Mouse (Mus musculus): ENCODE data around the gene Frmd4b.

DNA sequence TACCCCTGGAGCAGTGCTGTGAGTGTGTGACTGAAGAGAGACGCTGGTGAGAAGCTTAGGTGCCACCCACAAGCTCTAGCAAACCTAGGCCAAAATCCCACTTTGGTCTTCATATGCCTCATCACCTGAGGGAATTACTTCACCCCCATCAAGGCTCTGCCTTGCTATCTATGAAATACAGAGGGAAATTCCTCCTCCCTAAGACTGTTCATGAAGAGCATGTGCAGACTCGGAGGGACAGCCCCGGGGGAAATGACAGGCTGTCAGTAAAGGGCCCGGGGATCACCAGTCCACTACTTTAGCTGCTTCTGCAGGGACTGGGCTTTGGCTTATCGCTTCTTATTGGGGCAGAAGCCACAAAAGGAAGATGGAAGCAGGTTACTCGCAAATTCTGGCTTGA is 108.9 kb downstream of the Frmd4b start:
- TF ChIP-seq POLR2A (IDR thresholded peaks at IDR 0.05; ENCODE audit: insufficient read length, low read depth) (no peak), USF1 (IDR thresholded peaks at IDR 0.05; ENCODE audit: low read depth) (no peak), CEBPB (IDR thresholded peaks at IDR 0.05; ENCODE audit: insufficient read depth, poor library complexity, severe bottlenecking) (no peak), MAX (IDR thresholded peaks at IDR 0.05; ENCODE audit: low read depth) (no peak), POLR2AphosphoS2 (IDR thresholded peaks at IDR 0.05; ENCODE audit: insufficient read length, low read depth) (no peak), SRF (IDR thresholded peaks at IDR 0.05; ENCODE audit: control insufficient read depth, insufficient read length, low read depth) (no peak), TCF3 (IDR thresholded peaks at IDR 0.05; ENCODE audit: insufficient read length, low read depth) (no peak), E2F4 (IDR thresholded peaks at IDR 0.05; ENCODE audit: insufficient read depth) (no peak)
